Mouse (Mus musculus) testis, postnatal 10 days (tissue): ENCODE results near the gene Snx29.
A peak's percentile ranks its signal among the peaks of the same experiment; 100 is the strongest.

Source experiments
- DNase-seq: peaks from one replicate; pipeline ENCODE4 v3.0.0; 2021; ENCODE audit warnings: low spot score

Snx29 gene

DNA sequence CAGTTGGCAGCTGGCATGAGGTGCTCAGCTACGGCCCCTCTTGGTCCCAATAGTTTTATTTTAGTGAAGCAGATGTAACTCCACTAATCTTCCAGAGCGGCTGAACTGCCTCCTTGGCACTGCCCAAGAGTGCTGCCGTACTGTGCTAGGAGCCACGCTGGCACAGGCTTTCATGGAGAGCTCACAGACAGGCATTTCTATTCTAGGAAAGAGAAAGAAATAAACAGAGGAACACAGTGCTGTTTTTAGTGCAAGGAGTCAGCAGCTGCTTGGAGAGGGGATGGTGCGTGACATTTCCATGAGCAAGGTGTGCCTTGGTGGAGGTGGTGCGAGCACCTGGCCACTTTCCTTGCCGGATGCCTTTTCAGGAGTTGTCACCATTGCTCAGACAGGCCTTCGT lies 367.4 kb downstream of the Snx29 start:
- DNase-seq = no peak

DNA sequence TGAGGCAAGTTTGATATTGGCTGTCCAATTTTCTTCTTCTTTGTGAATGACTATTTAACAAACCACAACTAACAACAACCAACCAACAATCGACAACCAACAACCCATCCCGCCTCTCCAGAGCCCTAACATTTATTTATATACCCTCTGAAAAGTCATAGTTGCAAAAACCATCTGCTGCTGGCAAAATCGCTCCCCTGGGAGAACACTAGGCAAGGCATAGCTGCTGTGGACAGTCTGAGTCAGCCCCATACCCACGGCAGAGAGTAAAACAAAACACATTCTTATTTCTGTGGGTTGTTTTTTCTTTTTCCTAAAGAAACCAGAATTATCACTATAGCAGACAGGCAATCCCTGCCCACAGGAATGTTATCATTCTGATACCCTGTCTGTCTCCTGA lies 368.0 kb downstream of the Snx29 start:
- no peak for DNase-seq

DNA sequence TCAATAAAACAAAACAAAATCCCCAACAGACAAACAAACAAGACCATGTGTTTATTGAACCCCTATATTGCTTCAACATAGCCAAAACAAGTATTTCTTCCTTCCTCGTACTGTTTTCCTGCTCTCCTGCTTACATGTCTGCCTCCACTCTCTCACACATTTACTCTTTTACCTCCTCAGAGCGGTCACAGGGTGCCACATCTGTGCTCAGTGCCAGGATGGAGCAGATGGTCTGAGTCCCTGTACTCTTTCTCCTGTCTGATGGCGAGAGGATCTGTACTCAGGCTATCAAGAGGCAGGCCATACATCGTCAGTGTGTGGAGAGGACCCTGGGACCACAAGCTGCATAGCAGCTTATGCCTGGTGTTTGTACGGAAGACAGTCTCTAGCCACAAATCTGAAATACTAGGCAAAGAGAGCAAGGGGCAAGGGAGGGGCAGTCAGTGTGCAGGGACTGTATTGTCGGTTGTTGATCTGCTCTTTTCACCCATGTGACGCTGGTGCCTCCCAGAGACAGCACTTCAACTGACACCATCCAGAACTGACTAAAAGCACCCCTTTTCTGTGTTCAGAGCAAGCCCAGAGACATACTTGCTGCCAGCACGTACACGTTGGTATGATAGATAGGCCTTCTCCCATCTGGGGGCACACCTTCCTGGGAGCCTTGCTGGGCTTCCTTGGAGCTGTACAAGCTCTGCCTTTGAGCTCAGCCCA lies 368.9 kb downstream of the Snx29 start:
- DNase-seq = no peak

DNA sequence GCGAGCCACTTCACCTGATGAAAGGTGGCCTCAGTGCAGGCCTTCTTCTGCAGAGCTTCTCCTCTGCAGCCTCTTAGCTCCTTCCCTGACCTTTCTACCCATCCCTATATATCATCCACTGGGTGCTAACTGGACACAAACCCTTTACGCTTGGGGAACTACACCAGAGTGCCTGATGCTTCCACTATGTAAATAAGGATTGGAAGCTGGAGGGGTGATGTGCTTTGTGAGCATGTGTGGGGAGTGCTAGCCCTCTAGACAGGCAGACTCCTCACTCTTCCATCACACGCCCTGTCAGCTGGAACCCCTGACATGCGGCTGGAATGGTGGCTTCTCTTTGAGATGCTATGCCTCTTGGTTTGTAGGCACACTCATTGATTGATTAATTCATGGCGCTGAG lies 370.0 kb downstream of the Snx29 start:
- DNase-seq = no peak

DNA sequence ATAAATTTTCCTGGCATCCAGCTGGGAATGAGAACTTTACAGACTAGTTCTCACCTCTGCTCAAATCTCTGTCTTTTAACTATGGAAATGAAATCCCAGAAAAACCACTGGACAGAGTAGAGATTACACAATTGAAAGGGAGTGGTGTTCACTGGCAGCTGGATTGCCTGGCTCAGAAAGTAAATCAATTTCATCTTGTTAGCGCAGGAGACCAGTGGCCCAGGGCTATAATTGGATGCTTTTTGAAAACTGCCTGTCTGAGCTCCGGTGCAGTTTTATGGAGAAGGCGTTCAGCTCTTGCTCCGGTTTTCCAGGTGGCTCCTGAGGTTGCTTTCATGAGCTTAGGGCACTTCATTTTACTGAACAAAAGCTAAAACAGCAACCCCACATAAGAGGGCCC lies 371.7 kb downstream of the Snx29 start:
- no peak for DNase-seq

DNA sequence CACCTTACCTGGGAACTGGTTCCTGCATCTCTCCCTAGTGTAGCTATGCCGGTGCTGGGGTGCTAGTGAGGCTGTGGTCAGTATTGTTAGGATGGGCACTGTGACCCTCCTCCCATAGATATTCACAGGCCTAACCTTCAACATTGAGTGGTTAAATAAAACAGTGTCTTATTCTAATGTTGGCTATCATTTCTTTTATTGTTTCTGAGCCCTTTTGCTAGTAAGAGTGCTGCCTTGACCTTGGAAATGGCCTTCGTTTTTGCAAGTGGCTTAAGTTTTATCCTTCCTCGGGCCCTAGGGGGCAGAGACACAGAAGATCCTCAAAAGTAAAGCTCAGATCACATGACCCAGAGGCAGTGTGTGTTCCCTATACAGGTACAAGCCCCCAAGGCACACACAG lies 374.1 kb downstream of the Snx29 start:
- no peak for DNase-seq

DNA sequence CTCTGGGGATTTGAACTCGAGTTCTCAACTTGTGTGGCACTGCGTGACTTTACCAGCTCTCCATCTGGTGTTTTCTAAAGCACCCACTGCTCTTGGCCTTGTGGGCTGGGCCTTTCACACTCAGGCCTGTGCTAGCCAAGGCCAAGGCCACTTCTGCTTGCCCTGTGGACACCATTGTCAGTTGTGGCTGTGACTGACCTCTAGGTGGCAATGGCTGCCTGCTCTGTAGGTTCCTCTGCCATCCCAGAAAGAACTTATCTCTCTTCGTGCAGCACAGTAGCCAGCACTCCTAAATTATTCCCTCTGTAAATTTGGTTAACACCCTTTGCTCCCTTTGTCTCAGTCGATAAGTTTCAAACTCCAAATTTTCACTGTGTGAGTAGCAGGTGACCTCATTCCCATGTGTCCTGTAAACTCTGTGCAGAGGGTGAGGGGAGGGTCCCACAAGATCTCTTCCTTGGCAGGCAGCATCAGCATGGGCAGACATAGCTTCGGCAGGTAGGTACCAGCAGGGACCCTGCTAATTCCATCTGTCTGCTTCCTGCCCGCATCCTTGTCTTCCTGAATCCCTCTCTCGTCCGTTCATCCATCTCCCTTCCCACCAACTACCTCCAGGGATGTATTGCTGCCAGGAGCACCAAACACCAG lies 375.1 kb downstream of the Snx29 start:
- DNase-seq = peak; percentile 48

DNA sequence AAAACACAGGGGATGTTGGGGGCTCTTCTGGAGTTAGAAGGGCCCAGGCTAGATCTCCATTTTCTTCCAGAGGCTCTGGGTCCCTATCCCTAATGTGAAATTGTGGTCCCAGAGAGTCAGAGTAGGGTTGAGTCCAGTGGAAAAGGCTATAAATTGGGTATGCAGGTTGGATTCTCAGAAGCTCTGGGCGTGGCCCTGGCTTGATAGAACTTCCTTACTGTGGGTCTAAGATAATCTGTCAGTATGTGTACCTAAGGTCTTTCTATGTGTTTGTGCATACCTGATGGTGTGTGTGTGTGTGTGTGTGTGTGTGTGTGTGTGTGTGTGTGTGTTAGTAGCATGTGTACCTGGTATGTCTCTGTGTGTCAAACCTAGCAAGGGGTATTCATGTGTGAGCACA lies 378.9 kb downstream of the Snx29 start:
- DNase-seq = no peak

DNA sequence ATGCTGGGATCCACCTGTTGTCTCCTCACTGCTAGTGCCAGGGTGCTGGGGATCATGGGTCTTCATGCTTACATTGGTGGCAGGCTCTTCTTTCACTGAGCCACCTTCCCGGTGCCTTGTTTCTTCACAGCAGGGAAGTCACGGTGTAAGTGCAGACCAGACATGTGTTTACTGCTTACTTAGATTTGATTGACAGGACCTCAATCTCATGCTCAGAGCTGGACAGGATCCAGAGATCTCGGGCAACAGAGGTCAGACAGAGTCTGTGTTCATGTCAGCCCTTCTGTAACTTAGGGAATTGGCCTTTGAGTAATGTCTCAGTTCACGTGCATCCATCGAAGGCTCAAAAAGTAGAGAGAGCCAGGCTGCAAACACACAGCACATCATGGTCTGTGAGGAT lies 381.4 kb downstream of the Snx29 start:
- no peak for DNase-seq

DNA sequence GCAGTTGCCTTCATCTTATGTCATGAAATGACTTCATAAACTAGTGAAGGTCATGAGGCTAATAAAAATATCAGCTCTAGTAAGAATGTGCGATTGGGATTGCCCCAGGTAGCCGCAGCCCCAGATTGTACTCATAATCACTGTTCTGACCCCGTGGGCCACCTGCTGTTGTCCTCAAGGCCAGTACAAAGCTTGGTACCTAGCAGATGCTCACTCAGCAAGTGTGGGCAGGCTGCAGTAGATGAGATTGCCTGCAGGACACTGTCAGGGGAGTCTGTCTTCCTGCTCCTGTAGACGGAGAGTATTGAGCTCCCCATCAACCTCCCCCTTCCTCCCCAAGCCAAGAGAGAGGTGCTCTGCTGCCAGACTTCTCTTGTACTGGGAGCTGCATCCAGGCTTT lies 382.7 kb downstream of the Snx29 start:
- DNase-seq = no peak

DNA sequence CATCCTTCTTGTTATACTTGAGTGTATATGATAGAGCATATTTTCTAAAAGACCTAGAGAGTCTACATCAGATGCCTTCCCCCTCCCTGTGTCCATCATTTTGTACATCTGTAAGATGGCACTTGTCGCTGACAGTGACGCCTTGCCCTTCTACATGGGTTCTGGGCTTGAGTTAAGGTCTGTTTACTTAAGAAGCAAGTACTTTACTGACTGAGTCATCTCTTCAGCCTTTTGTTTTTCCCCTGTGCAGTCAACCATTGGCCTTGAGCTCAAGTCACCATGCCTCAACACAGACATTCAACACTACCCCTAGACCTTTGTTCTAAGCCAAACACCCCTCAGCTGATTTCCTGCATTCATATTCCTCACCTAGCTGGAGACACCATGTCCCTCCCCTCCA lies 385.4 kb downstream of the Snx29 start:
- no peak for DNase-seq

DNA sequence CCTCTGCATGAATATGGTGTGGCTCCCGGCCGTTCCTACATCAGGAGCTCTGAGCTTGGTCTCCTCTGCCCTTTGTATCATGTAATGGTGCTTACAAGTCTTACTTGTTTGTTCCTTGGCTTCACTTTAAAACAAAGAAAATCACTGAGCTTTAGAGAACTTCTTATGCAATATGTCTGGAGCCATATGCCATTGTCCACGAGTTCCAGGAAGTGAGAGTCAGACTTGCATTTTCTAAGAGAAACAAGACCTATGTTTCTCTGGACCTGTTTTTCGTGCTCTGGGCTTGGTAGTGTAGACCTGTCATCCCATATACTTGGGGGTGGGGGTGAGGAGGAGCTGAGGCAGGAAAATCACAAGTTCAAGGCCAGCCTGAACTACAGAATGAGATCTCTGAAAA lies 386.7 kb downstream of the Snx29 start:
- DNase-seq = peak; percentile 24

DNA sequence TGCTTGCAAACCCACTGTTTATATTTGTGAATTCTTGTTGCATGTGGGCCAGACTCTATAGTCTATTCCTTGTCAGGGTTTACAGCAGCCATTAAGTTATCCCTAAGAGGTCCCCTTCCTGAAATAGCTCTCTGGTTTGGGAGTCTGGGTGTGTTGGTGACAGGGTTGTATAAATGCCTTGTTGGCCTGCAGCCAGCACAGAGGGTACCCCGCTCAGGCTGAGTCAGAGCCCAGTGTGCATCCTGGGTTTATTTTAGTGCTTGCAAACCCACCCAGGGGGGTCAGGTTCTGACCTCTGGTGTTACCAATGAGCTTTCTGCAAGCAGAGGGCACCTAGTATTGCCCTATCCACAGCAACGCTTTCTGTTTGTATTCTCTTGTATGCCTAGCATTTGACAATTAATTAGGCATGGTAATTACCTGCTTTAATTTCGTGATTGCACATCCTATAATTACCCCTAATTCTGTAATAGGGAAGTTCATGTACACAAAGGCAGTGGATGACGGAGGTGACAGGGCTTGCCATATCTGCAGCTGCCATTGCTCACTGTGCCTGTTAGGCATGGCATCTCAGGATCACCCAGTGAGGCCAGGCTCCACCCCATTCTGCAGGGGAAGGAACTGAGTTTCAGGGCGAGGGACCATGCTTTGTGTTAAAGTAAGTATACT lies 387.4 kb downstream of the Snx29 start:
- DNase-seq = peak; percentile 40

DNA sequence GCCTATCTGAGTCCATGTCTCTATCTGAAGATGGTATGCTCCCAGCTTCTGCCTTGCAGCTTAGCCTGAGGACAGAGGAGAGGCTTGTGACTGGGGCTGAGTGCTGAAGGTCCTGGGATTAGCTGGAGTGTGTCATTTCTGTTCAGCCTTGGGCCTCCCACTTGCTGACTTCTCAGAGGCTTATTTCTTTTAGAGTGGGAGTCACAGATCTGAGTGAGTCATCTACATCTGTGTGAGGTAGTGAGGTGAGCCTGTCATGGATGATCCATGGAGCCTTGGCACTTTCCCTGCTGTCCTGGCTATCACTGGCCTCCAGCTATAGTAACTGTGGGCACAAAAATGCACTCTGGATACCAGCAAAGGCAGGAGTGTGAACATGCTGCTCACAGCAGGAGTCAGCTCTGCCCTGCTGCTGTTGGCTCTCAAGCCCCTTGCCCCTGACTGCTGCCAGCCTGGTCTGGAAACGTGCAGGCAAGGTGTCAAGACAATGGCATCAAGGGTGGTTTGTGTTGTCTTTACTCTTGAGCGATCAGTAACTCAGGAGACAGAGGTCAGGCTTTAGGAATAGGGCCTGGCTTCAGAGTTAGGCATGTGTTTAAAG lies 390.7 kb downstream of the Snx29 start:
- no peak for DNase-seq

DNA sequence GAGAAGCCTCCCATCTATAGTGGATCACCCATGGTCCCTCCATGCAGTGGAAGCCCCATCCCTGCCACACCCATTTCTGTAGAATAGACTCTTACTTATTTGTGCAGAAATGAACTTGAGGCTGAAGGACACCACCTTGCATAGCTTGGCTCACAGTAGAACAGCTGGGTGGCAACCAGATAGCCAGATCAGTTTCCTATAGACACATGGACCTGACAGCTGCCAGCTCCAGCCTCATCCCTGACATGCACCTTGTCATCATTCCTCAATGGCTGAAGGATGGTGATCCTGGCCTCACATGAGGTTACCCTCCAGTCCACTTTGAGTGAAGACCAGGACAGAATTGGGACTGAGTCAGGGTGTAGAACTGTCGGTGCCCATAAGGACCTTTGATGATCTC lies 394.2 kb downstream of the Snx29 start:
- DNase-seq = no peak

DNA sequence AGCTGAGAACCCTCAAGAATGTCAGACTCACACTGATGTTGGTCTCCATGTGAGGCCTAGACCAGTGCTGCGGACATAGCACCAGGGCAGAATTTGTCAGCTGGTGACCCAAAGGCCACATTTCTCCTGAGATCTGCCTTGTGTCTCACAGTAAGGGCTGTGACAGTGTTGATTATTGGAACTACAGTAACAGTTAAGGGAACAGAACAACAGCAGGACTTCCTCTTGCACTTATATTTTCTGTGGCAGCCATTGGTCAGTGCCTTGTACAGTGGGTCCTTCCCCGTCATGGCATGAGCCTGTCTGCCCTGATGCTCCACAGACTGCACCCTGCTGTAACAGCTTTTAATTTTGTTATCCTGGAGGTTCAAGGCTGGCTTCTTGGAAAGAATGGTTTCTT lies 403.2 kb downstream of the Snx29 start:
- DNase-seq = no peak

DNA sequence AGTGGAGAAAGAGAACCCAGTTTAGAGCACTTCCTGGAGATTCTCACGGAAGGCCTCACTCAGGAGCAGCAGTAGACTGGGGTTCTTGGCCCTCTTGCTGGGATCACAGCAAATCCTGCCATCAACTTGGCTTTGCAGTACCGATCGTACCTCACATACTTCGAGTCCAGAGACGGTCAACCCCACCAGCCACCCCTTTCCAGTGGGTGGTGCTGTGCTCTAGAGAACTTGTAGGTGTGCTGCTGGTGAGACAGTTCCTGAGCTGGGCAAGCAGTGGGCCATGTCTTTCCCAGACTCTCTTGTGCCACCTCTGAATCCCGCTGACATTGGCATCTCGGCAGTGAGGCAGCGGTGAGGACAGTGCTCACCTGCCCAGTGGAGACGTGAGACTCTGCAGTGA lies 404.6 kb downstream of the Snx29 start:
- DNase-seq = no peak

DNA sequence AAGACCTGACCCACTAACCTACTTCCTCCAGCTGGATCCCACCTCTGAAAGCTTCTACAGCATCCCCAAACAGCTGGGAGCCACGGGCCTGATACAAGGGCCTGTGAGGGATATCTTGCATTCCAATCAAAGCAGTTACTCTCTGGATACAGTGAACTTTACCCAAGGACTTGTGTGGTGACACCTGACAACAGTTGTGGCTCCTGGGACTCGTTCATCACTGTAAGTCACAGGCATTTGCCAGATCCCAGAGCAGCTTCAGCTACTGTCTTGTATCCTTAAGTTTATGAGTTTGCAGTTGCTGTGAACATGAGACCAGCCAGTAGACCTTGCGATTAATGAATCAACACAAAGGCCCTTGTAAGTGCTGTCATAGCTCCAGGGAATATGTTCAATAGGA lies 405.4 kb downstream of the Snx29 start:
- no peak for DNase-seq

DNA sequence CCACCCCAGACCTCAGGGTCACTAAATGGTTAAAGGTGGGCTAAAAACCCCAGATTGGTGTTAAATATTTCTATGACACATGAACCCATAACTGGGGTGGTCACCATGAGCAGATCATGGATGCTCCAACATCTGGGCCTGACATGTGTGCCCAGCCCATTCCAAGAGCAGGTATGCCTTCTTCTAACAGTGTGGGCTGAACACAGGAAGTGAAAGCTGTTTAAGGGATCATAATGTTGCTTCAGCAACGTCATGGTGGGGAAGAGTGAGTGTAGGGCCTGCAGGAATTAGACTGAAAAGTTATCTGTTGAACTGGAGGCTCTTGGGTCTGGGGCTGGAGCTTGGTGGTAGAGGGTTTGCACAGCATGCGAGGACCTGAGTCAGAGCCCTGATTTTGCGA lies 405.9 kb downstream of the Snx29 start:
- no peak for DNase-seq

DNA sequence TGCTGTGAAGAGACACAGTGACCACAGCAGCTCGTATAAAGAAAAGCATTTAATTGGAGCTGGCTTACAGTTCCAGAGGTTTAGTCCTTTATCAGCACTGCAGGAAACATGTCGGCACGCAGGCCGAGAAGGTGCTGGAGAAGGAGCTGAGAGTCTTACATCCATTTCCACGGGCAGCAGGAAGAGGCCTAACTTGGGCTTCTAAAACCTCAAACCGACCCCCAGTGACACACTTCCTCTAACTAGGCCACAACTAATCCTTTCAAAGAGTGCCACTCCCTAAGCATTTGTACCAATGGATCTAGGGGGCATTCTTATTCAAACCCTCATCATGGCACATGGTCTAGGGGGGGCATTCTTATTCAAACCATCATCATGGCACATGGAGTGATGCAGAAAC lies 406.4 kb downstream of the Snx29 start:
- no peak for DNase-seq

DNA sequence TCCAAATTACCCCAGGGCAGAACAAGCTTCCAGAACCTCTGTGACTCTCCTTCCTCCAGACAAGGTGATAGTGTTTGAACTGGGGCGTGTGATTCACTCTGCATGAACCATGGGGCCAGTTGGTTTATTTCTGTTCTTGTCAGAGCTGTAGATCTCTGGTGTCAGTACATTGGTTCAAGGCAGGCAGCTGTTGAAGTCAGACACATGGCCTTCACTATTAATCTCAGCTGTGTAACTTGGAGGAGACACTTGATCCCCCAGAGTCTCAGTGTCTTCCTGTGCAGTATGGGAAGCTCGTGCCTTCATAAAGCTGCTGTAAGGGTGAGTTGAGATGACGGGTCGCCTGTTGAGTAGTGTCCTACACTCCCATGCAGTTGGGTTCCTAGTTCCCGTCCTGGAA lies 407.1 kb downstream of the Snx29 start:
- no peak for DNase-seq

DNA sequence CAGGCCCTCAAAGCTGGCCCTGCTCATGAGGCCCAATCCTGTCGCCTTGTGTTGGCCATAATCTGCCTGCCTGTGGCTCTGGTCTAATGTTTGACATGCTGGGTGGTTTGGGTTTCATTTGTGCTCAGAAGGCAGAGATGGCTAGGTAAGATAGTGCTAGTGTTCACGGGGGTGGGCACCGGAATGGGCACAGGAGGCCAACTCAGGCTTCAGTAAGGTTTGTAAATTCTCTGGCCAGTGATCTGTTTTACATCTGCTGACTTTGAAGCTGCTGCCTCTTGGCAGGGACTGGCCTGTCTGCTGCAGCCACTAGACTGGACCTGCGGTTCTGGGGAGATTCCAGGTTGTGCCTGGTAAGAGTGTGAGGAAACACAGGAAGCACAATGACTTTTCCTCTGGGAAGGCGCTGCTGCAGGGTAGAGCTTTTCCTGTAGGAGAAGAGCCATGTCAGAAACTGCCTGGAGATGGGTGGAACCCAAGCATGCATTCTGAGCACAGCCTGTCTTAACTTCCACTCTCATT lies 408.4 kb downstream of the Snx29 start:
- DNase-seq = no peak

DNA sequence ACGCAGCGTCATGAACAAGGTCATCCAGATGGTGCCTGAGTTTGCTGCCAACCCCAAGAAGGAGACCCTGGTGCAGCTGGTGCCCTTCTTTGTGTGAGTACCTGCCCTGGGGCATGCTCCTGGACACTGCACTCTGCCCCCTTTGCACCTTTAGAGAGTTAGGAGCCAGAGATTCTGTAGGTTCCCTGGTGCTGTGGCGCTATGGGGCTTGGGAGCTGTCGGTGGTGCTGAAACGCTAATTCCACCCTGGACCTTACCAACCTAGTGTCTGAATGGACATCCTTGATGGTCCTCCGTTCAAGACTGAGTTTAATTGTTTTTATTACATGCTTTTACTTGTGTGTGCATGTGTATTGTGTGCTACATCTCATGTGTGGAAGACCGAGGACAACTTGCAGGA lies 415.6 kb downstream of the Snx29 start:
- peak; percentile 53 for DNase-seq
